Mouse (Mus musculus): Measurements from ENCODE around the gene Ppm1g.

Ppm1g gene

DNA sequence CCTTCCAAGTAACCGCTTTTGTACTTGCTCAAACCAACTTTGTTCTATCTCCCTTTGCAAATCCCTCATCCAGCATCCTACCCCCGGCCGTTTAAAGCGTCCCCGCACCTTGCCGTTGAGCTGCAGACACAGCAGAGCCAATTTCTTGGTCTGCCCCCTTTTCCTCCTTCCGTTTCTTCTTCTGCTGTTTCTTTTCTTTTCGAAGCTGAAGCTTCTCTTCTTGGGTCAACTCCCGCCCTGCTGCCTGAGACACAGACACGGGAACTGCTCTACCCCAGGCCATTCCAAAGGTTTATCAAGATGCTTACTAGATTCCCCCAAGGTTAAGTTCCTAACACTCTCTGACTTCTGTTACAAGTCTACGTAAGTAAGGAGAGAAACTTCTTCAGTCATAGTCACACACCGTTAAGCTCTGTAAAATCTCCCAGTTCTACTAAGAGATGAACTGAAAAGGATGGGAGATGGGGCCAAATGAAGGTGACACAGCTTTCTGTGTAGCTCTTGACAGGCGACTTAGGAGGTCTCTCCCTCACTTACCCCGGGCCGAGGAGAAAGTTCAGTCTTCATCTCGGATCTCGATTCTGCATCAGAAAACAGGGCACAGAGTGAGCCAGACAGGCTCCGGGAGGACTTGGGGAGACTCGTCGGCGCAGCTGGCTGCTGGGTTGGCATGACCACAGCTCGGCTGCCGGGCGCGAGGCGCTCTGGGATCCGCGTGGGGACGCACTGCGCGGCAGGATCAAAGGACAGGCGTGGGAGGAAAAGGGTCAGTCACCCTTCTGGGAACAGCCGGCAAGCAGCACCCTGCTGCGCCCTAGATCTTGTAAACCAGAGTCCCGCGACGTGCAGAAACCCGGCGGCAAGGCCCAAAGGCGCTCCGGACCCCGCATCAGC lies 28.2 kb downstream of the Ppm1g start:
- DNase-seq = no peak

DNA sequence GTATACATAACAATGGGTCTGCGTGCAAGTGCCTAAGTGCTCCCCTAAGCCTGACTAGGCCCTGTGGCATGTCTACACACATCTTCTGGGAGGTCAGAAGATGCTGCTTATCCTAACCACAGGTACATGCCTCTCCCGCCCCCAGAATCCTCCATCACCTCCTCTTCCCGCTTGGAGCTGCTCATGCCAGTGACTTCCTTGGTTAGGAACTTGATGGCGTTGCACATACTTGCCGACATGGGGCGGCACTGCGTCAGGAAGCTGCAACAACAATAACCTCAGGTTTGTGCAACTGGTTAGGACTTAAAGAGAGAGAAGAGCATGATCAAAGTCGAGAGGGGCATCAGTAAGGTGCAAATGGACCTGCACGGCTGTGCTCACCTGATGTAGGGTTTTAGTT lies 30.3 kb downstream of the Ppm1g start:
- DNase-seq = no peak

DNA sequence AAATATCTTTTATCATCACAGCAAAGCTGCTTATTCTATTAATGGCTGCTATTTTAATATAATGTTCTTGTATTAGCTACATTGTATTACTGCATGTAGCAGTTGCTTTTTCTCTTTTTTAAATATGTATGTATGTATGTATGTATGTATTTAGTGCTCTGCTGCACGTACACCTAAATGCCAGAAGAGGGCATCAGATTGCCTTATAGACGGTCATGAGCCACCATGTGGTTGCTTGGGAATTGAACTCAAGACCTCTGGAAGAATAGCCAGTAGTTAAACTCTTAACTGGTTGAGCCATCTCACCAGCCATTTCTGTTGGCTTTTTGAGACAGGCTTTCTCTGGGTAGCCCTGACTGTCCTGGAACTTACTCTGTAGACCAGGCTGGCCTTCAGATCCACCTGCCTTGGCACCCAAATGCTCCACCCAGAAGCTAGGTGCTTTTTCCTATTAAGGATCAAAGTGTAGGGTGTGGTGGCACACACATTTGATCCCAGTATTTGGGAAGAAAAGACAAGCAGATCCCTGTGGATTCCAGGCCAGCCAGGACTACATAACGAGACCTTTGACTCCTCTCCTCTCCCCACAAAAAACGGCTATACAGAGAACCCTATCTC lies 32.2 kb downstream of the Ppm1g start:
- DNase-seq = no peak

DNA sequence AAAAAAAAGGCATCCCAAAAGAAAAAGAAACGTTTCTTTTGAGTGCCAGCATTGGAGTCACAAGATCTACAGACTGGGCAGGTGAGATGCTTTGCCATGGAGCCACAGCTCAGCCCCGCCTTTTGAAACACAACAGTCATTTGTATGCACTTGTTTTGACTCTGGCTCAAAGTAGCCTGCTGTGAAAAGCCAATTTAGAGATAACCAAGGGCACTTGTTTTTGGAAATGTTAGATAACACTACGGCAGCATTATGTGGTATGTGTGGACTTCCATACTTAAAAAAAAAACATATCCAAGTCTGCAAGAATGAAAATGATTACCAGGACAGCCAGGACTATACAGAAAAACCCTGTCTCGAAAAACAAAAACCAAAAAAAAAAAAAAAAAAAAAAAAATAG lies 36.8 kb downstream of the Ppm1g start:
- DNase-seq = no peak

DNA sequence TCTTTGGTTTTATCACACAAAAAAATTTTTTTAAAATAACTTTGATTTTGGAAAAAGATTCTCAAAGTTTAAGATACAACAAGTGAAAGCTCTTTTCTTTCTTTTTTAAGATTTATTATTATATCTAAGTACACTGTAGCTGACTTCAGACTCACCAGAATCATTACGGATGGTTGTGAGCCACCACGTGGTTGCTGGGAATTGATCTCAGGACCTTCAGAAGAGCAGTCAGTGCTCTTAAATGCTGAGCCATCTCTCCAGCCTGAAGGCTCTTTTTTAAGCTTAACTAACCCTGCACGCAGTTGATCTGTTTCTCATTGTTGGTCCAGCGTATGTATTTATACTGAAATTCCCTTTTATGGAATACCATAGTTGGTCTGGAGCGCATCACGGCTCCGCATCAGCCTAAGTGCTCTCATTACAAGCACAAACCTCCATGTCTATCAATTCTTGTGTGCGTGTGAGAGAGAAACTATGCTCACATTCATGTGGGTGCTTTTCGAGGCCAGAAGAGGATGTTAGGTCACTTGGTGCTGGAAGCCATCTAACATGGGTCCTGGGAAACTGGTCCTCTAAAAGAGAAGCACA lies 39.2 kb downstream of the Ppm1g start:
- no peak for DNase-seq

DNA sequence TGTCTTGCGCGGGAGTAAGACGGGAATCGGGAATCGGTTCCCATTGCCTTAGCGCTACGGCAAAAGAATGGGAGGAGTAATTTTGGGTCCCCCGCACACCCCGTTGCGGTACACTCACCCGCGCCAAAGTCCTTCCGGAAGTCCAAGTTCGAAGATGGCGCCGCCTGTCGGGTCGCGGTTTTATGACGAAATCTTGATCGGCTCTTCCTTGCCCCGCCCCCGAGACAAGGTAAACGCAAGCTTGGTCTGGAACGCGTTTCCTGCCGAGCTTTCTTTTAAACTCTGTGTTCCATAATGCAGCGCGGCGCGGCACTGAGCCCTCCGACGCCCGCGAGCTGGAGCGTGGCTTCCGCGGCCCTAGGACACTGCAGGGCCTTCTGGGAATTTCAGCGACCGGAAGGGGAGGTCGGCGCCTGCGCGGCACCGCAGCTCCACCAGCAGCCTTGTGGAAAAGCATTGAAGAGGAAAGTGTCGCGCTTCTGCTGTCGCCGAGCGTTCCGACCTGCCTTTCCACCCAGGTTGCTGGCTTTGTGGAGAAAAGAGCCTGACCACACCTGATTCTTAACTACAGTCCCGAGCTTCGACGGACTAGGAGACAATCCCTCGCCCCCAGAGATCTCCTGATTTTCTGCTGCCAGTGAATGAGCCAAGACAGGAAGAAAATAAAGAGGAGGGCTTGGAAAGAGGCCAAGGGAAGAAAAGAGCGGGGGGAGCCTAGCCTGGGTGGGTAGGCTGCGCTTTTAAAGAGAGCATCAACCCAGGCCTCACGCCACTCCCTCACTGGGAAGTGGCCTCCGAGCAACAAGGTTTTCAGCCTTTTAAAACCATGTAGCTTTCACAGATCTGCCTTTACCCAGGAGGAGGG lies 40.5 kb downstream of the Ppm1g start, which contains the start of the genes Gm29609 and Gtf3c2:
Gene Gm29609 (minus strand): TSS at position 146 of the 865 bp plus-strand sequence.
Gene Gtf3c2 (minus strand): TSS at position 379 of the 865 bp plus-strand sequence.
- peak; percentile 97 for DNase-seq

DNA sequence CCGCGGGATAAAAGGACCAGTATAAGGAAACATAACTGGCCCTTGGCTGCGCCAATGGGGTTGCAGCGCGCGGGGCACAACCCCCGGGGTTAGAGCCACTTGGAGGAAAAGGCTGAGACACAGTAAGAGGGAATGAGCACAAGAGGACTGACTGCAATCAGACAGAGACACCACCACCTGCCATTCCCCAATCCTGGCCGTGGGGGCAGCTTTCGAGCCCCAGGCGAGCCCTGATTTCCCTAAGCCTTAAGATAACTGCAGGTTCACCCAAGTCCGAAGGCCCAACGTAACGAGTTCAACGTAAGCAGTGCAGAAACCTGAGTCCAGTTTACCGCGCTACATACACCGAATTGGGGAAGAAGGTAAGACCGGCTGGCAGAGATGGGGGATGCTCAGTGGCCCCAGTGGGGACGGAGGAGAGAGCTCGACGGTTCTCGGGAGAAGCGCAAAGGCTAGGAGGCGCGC lies 41.2 kb downstream of the Ppm1g start:
- DNase-seq = peak in 1 of 2 experiments; percentile 38

DNA sequence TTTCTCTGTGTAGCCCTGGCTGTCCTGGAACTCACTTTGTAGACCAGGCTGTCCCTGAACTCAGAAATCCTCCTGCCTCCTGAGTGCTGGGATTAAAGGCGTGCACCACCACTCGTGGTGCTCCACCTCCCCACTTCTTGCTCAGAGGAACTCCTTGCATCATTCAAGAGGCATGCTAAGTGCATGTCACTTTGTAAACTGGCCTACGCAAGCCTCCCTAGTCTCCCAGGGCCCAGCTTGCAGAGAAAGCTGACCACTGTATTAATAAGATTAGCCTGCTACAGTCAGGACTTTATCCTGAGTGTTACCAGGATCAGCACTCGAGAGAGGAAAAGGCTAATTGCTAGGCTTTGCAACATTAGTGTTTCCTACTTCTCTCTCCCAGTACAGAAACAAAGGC lies 51.9 kb downstream of the Ppm1g start:
- DNase-seq = no peak

DNA sequence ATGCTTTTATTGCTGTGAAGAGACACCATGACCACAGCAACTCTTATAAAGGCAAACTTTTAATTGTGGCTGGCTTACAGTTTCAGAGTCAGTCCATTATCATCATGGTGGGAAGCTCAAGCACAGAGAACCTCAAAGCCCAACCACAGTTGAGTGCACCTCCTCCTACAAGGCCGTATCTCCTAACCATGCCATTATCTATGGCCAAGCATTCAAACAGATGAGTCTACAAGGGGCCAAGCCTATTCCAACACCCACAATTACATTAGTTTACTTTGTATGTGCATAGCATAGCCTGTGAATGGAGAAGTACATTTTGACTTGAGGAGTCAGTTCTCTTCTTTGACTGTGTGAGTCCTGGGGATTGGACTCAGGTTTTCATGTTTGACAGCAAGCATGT lies 55.6 kb downstream of the Ppm1g start:
- no peak for DNase-seq

DNA sequence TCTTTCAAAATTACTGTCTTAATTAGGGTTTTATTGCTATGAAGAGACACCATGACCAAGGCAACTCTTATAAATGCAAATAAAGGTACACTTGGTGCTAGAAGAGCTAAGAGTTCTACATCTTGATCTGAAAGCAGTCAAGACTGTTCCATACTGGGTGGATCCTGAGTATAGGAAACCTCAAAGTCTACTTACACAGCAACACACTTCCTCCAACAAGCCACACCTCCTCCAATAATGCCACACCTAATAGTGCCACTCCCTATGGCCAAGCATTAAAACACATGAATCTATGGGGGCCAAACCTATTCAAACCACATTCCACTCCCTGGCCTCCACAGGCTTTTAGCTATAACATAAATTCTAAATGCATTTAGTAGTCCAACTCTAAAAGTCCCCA lies 58.0 kb downstream of the Ppm1g start:
- no peak for DNase-seq

DNA sequence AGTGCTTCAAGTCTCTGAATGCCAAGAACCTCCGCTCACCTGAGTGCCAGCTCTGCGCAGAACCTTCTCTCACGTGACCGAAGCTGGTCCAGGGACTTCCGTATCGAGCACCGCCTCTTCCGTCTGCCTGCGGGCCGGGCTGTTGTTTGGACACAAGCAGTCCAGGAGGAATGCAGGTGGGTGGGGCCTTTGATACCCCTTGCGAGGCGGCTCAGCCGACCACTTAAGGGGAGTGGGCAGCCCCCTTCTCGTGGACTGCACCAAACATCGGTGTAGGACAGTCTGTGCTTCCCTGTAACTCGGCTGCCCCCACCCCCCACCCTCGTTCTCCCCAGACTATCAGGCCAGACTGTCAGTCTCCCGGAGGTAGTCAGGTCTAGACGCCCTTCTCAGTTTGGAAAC lies 66.3 kb downstream of the Ppm1g start, which contains the start of gene Mpv17:
Gene Mpv17 (minus strand): TSS at position 100 of the 402 bp plus-strand sequence.
- peak; percentile 86 to 89 for DNase-seq

DNA sequence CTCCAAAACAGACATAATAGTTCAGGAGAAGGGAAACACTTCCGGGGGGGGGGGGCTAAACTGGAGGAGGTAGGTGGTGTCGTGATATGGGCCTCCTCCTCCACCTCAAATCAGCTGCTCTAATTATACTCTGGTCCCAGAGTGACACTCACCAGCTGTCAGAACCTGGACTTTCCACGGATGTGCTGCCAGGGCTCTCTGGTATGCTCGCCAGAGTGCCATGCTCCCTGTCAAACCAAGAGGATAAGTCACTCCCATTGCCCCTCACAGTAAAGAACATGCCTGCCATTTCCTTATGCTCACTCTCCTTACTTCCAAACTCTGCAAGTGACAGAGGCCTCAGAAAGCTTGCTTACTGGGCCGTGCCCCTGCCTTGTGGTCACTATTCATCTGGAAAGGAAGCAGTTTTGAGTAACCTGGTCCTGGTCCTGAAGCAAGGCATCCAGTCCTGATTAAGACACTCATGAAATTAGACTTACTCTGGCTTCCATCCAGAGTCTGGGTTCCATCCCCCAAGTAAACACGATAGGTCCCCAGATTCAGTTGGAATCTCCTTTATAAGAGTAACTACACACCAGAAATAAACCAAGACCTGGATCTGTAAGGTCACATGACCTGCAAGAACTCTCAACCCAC lies 66.9 kb downstream of the Ppm1g start:
- no peak for DNase-seq

All from cerebellum, postnatal 25 days (tissue).